Mouse (Mus musculus) lung, postnatal 0 days (tissue): ENCODE results near the gene Scml4. TPM values are rescaled to one million over a fixed set of nuclear protein-coding genes. Genes with fewer than 3 reads are reported as not detected.
A peak's percentile ranks its signal among the peaks of the same experiment; 100 is the strongest.

Experiments used
- ATAC-seq: fragments of 200-750 bp; cut with Nextera tagmentation; 2 replicates; pipeline ENCODE4 v1.8.0; 2017; ENCODE audit warnings: moderate library complexity
- DNase-seq: peaks from one replicate; pipeline ENCODE4 v3.0.0-alpha.2; 2016; ENCODE audit warnings: low spot score
- H3K27ac ChIP-seq: fragments of 300-500 bp; sonication (generic); 2 replicates; pipeline ENCODE4 v1.5.1; 2014; ENCODE audit warnings: antibody characterized with exemption, mild to moderate bottlenecking, low read length, mixed read lengths
- H3K27me3 ChIP-seq: fragments of 300-500 bp; sonication (generic); replicated peaks from 2 replicates; pipeline ENCODE4 v1.6.1; 2014; ENCODE audit warnings: low read length, mixed read lengths; ENCODE audit not compliant: insufficient read depth
- H3K36me3 ChIP-seq: fragments of 300-500 bp; sonication (generic); 2 replicates; pipeline ENCODE4 v1.6.1; 2014; ENCODE audit warnings: low read length, mixed read lengths; ENCODE audit not compliant: insufficient read depth
- H3K4me1 ChIP-seq: fragments of 300-500 bp; sonication (generic); 2 replicates; pipeline ENCODE4 v1.6.1; 2014; ENCODE audit warnings: antibody characterized with exemption, low read depth, low read length, mixed read lengths; ENCODE audit not compliant: insufficient read depth
- H3K4me2 ChIP-seq: fragments of 300-500 bp; sonication (generic); replicated peaks from 2 replicates; pipeline ENCODE4 v1.6.1; 2014; ENCODE audit warnings: low read depth, mild to moderate bottlenecking, low read length, moderate library complexity, mixed read lengths
- H3K4me3 ChIP-seq: fragments of 300-500 bp; sonication (generic); 2 replicates; pipeline ENCODE4 v1.5.1; 2014; ENCODE audit warnings: low read depth, low read length
- H3K9ac ChIP-seq: fragments of 300-500 bp; sonication (generic); replicated peaks from 2 replicates; pipeline ENCODE4 v1.6.1; 2014; ENCODE audit warnings: low read depth, mild to moderate bottlenecking
- H3K9me3 ChIP-seq: fragments of 300-500 bp; sonication (generic); 2 replicates; pipeline ENCODE4 v1.6.1; 2016; ENCODE audit warnings: low read length, mixed read lengths
- CTCF ChIP-seq: IDR thresholded peaks from 2 replicates; pipeline ENCODE4 v1.5.1; 2016; ENCODE audit warnings: antibody characterized with exemption, mild to moderate bottlenecking
- EP300 ChIP-seq: IDR thresholded peaks from 2 replicates; pipeline ENCODE4 v1.6.1; 2016; ENCODE audit warnings: antibody characterized with exemption, mild to moderate bottlenecking, control low read depth
- WGBS: fragments of 180-500 bp; shearing (Covaris S2); extraction: QIAGEN DNeasy Blood & Tissue Kit; methylation state at CpG from one replicate; pipeline ENCODE4 v1.1.7; 2014; 5-methylcytosine and 5-hydroxymethylcytosine counted together
- polyA plus RNA-seq: library from polyadenylated mRNA; unstranded; fragments of >200 nt; fragmentation: Nextera tagmentation; extraction: Ambion mirVana; gene quantifications from 2 replicates; pipeline ENCODE4 v1.2.1, GENCODE M21; 2015

Scml4 gene
- polyA plus RNA-seq, 1 experiment from 2014 or later: 0.13 TPM

GRCm38 (mm10) chr10:42843416-42843815, 16.8 kb upstream of the Scml4 start:
- Histone ChIP-seq H3K4me1 (no peaks in the 10 kb centered on the region), H3K4me2 (no peak overlapping the region), H3K9ac (no peak overlapping the region), H3K27me3 (no peaks in the 10 kb centered on the region), H3K4me3 (no peak overlapping the region), H3K9me3 (no peaks in the 10 kb centered on the region), H3K36me3 (no peaks in the 10 kb centered on the region), H3K27ac (no peak overlapping the region)
- WGBS: 68% methylated on average over 1 of the region's 1 CpGs
- no peak for DNase-seq
- no peak for ATAC-seq
- TF ChIP-seq CTCF: no peak
- no peak for TF ChIP-seq EP300

GRCm38 (mm10) chr10:42845480-42845879, 14.7 kb upstream of the Scml4 start:
- Histone ChIP-seq H3K4me3 (no peak overlapping the region), H3K36me3 (no peaks in the 10 kb centered on the region), H3K9me3 (no peaks in the 10 kb centered on the region), H3K4me1 (no peaks in the 10 kb centered on the region), H3K4me2 (no peak overlapping the region), H3K27me3 (no peaks in the 10 kb centered on the region), H3K27ac (no peak overlapping the region), H3K9ac (no peak overlapping the region)
- ATAC-seq (no peak), DNase-seq (no peak)
- 16% methylated on average over 1 of the region's 1 CpGs for WGBS
- no peak for TF ChIP-seq CTCF
- no peak for TF ChIP-seq EP300

DNA sequence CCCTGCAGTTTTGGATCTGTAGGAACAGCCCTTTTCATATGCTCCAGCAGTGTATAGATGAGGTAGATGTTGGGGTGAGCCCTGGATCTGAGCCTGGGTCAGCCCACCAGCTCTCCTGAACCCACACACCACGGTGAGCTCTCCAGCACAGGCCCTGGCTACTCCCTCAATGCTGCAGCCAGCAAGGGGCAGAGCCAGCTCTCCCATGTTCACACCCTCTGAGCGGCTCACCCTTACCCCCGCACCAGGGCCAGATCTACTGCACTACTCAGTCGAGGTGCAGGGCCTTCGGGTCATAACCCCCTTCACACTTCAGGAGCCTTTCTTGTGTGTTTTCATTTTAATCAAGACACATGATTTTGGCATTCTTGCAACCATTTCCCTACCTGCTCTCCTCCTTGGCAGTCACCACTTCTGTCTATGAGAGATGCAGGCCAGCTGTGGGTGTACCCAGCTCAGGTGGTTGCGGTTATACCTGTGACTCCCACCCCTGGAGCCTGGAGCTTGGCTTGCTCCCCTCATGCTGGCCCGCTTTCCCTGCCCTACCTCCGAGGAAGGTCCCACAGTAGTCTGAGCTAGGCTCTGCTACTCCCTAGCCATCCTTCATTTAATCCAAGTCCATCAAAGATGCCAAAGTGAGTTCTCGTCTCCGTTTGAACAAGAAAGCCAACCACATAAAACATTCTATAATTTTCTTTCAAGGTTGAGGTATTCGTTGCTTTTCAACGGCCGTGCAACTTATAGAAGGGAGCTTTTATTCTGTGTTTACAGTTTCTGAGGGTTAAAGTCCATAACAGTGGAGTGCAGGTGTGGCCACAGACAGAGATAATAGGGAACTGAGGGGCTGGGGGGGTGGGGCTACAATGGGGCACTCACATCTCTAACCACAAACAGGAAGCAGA, 11.7 kb upstream of the Scml4 start:
- H3K36me3 ChIP-seq: no peaks in the 10 kb centered on the region
- H3K9ac ChIP-seq: no peak overlapping the region
- H3K4me2 ChIP-seq: no peak overlapping the region
- H3K27ac ChIP-seq: no peak overlapping the region
- no peak for ATAC-seq
- DNase-seq: no peak
- H3K4me1 ChIP-seq: no peaks in the 10 kb centered on the region
- no peak overlapping the region for H3K4me3 ChIP-seq
- no peak for TF ChIP-seq EP300
- no peak for TF ChIP-seq CTCF
- 84% methylated on average over 13 of the region's 13 CpGs for WGBS
- peaks cover 1% of the 10 kb centered on the region; the same call in 1 of the 2 replicates for H3K9me3 ChIP-seq
- no peaks in the 10 kb centered on the region for H3K27me3 ChIP-seq

- H3K4me3 ChIP-seq: no peak overlapping the region
- WGBS: 77% methylated on average over 7 of the region's 7 CpGs
- H3K4me2 ChIP-seq: no peak overlapping the region
- no peaks in the 10 kb centered on the region for H3K36me3 ChIP-seq
- DNase-seq: no peak
- H3K4me1 ChIP-seq: no peaks in the 10 kb centered on the region
- H3K27ac ChIP-seq: no peak overlapping the region
- H3K27me3 ChIP-seq: no peaks in the 10 kb centered on the region
- H3K9ac ChIP-seq: no peak overlapping the region
- H3K9me3 ChIP-seq: peaks cover 3% of the 10 kb centered on the region; the same call in 1 of the 2 replicates
- TF ChIP-seq EP300 (no peak), CTCF (no peak)
- ATAC-seq: no peak
These were observed 11.1 kb upstream of the Scml4 start for GRCm38 (mm10) chr10:42849081-42849400.

DNA sequence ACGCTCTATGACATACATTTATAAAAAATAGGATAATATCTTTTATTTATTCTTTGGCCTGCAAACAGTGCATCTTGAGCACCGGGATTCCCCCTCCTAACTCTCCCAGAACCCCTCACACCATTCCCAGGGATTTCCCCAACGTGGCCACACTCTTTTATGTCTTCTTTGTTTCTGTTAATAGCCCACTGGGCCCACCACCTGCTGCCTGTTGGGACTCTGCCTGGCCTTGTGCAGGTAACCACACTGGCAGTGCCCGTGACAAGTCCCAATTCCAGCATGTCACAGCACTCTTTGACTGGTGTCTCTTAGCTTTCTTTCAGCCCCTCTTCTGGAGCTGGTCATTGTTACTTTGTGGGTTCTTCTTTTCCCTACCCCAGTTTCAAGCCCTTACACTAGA, 5.3 kb upstream of the Scml4 start:
- Histone ChIP-seq H3K4me2 (no peak overlapping the region), H3K36me3 (no peaks in the 10 kb centered on the region), H3K27me3 (no peaks in the 10 kb centered on the region), H3K27ac (no peak overlapping the region), H3K4me1 (no peaks in the 10 kb centered on the region), H3K4me3 (no peak overlapping the region), H3K9ac (no peak overlapping the region), H3K9me3 (peaks cover 3% of the 10 kb centered on the region; the same call in 1 of the 2 replicates)
- DNase-seq: no peak
- 57% methylated on average over 4 of the region's 4 CpGs for WGBS
- ATAC-seq: no peak
- TF ChIP-seq EP300 (no peak), CTCF (no peak)

GRCm38 (mm10) chr10:42855250-42855649, 4.9 kb upstream of the Scml4 start:
- TF ChIP-seq EP300: peak; percentile 72
- no peak for TF ChIP-seq CTCF
- H3K9ac ChIP-seq: no peak overlapping the region

More at GRCm38 (mm10) chr10:42855250-42855649, 4.9 kb upstream of the Scml4 start:
- no peak overlapping the region for H3K4me3 ChIP-seq
- H3K36me3 ChIP-seq: no peaks in the 10 kb centered on the region
- no peak overlapping the region for H3K4me2 ChIP-seq
- WGBS: 9% methylated on average over 5 of the region's 5 CpGs
- H3K9me3 ChIP-seq: peaks cover 3% of the 10 kb centered on the region; the same call in 1 of the 2 replicates
- H3K4me1 ChIP-seq: no peaks in the 10 kb centered on the region
- DNase-seq: peak; percentile 65
- ATAC-seq: peak; percentile 74
- no peaks in the 10 kb centered on the region for H3K27me3 ChIP-seq
- no peak overlapping the region for H3K27ac ChIP-seq
